Mouse (Mus musculus): ENCODE measurements around the gene Gh. TPM values are rescaled to one million over a fixed set of nuclear protein-coding genes. Genes with fewer than 3 reads are reported as not detected.
A peak's percentile ranks its signal among the peaks of the same experiment; 100 is the strongest.
"Not testable (repeated sequence)": the region's sequence is repeated elsewhere in the genome, so short reads cannot be mapped to it uniquely, and the experiment has no call there.

Gh gene
- polyA plus RNA-seq (2014; fragmentation: Nextera tagmentation; extraction: Ambion mirVana), result not detected in 2 replicates

DNA sequence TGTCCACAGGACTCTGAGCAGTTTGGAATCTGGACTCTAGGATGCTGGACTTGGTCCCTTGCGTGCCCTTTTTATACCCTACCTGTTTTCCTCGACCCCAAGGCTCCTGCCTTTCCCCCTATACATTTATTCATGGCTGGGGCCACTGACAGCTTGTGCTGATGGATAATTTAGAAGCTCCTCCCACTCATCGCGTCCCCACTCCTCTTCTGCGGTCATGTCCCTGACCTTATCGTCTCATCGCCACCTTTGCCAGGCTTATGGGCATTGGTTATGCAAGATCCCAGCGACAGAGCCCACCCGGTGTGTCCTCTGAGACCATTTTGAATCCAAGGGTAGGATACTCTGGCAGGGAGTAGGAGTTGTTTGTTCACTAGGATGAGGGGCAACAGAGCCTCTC, at the start of gene Gh:
Gene Gh, minus strand, starts transcription at position 101 of the 400 bp plus-strand sequence.
- Histone ChIP-seq H3K4me2 (ENCODE audit: low read depth, low read length) (no peak within 1 kb of the TSS), H3K4me1 (ENCODE audit: control insufficient read depth, insufficient read depth, low read length) (no peaks in the 10 kb centered on the region), H3K9ac (ENCODE audit: low read depth, low read length) (no peak within 1 kb of the TSS), H3K27me3 (replicated peaks; ENCODE audit: control insufficient read depth, insufficient read depth, low read length) (no peaks in the 10 kb centered on the region), H3K4me3 (ENCODE audit: low read depth, low read length) (no peak within 1 kb of the TSS), H3K9me3 (ENCODE audit: control insufficient read depth, low read length) (no peaks in the 10 kb centered on the region), H3K27ac (replicated peaks; ENCODE audit: low read depth, low read length) (no peak within 1 kb of the TSS), H3K36me3 (ENCODE audit: control insufficient read depth, insufficient read depth, low read length) (no peaks in the 10 kb centered on the region)
- DNase-seq (ENCODE audit: low spot score), result no peak
- ATAC-seq (ENCODE audit: low read depth), result no peak
- 83% methylated on average over 9 of the region's 9 CpGs for WGBS

DNA sequence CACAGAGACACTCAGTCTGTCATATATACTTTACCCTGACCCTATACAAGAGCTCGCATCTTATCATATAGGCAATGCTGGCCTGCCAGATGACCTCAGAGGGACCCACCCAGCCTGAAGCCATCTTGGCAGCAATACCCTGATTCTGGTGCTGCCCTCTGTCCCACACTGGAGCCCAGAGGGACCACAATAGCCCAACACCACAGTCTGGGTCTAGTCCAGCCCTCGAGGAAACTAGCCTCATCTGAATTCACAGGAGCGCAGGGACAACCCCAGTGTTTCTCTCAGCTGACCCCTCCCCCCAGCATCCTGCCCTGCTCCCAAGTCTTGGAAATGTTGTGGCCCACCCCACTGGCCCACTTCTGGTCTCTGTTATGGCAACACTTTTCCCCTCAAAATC, 49.6 kb upstream of the Gh start:
- DNase-seq (ENCODE audit: low spot score) (no peak), ATAC-seq (ENCODE audit: low read depth) (no peak)
- H3K4me2 ChIP-seq (ENCODE audit: low read depth, low read length), result no peak overlapping the region
- no peaks in the 10 kb centered on the region for H3K4me1 ChIP-seq (ENCODE audit: control insufficient read depth, insufficient read depth, low read length)
- no peak overlapping the region for H3K4me3 ChIP-seq (ENCODE audit: low read depth, low read length)
- no peaks in the 10 kb centered on the region for H3K9me3 ChIP-seq (ENCODE audit: control insufficient read depth, low read length)
- H3K27me3 ChIP-seq (replicated peaks; ENCODE audit: control insufficient read depth, insufficient read depth, low read length), result no peaks in the 10 kb centered on the region
- no peak overlapping the region for H3K9ac ChIP-seq (ENCODE audit: low read depth, low read length)
- no peaks in the 10 kb centered on the region for H3K36me3 ChIP-seq (ENCODE audit: control insufficient read depth, insufficient read depth, low read length)
- 43% methylated on average over 3 of the region's 3 CpGs for WGBS
- no peak overlapping the region for H3K27ac ChIP-seq (replicated peaks; ENCODE audit: low read depth, low read length)

- DNase-seq (ENCODE audit: low spot score), result no peak
- Histone ChIP-seq H3K36me3 (ENCODE audit: control insufficient read depth, insufficient read depth, low read length) (no peaks in the 10 kb centered on the region), H3K9ac (ENCODE audit: low read depth, low read length) (no peak overlapping the region), H3K4me2 (ENCODE audit: low read depth, low read length) (no peak overlapping the region), H3K4me3 (ENCODE audit: low read depth, low read length) (no peak overlapping the region), H3K27me3 (replicated peaks; ENCODE audit: control insufficient read depth, insufficient read depth, low read length) (no peaks in the 10 kb centered on the region), H3K9me3 (ENCODE audit: control insufficient read depth, low read length) (no peaks in the 10 kb centered on the region), H3K4me1 (ENCODE audit: control insufficient read depth, insufficient read depth, low read length) (no peaks in the 10 kb centered on the region), H3K27ac (replicated peaks; ENCODE audit: low read depth, low read length) (no peak overlapping the region)
- ATAC-seq (ENCODE audit: low read depth), result no peak
- WGBS, result 40% methylated on average over 5 of the region's 5 CpGs
These were observed 49.2 kb upstream of the Gh start for GRCm38 (mm10) chr11:106350853-106351252.

DNA sequence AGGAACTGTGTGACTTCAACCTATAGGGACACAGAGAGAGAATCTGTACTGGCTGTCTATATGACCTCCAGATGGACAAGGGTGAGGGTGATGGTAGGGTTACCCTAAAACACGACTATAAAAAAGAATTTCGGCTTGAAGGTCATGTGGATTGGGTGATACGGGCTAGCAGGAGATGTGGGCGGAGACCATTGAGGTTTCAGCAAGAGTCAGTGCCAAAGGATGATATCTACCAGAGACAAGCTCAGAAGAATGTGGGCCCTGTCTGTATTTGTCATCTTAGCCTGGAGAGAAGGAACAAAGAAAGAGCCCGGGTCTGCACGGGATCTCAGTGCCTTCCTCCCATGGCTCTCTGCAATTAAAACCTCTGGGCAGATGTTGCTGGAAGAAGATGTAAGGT, 48.1 kb upstream of the Gh start:
- ATAC-seq (ENCODE audit: low read depth), result no peak
- WGBS, result 88% methylated on average over 6 of the region's 6 CpGs
- no peaks in the 10 kb centered on the region for H3K36me3 ChIP-seq (ENCODE audit: control insufficient read depth, insufficient read depth, low read length)
- H3K4me2 ChIP-seq (ENCODE audit: low read depth, low read length), result no peak overlapping the region
- no peaks in the 10 kb centered on the region for H3K4me1 ChIP-seq (ENCODE audit: control insufficient read depth, insufficient read depth, low read length)
- no peak for DNase-seq (ENCODE audit: low spot score)
- no peaks in the 10 kb centered on the region for H3K27me3 ChIP-seq (replicated peaks; ENCODE audit: control insufficient read depth, insufficient read depth, low read length)
- H3K27ac ChIP-seq (replicated peaks; ENCODE audit: low read depth, low read length), result no peak overlapping the region
- no peak overlapping the region for H3K4me3 ChIP-seq (ENCODE audit: low read depth, low read length)
- H3K9me3 ChIP-seq (ENCODE audit: control insufficient read depth, low read length), result no peaks in the 10 kb centered on the region
- H3K9ac ChIP-seq (ENCODE audit: low read depth, low read length), result no peak overlapping the region

DNA sequence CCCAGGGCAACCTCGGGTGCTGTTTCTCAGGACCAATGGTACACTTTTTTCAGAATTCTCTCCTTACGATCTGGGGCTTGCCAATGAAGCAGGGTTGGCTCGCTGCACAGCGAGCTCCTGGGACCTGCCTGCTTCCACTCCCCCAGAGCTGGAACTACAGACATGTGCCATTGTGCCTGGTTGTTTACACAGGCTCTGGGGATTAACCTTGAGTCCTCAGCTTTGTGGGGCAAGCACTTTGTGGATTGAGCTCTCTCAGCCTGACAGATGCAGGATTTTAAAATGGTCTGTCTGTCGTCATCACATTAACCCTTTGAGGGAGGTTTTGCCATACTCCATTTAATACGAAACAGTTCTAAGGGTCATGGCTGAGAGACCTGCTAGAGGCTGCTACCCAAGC, 43.2 kb upstream of the Gh start:
- Histone ChIP-seq H3K4me2 (ENCODE audit: low read depth, low read length) (no peak overlapping the region), H3K36me3 (ENCODE audit: control insufficient read depth, insufficient read depth, low read length) (no peaks in the 10 kb centered on the region), H3K4me1 (ENCODE audit: control insufficient read depth, insufficient read depth, low read length) (no peaks in the 10 kb centered on the region), H3K9me3 (ENCODE audit: control insufficient read depth, low read length) (no peaks in the 10 kb centered on the region), H3K4me3 (ENCODE audit: low read depth, low read length) (no peak overlapping the region), H3K9ac (ENCODE audit: low read depth, low read length) (no peak overlapping the region), H3K27me3 (replicated peaks; ENCODE audit: control insufficient read depth, insufficient read depth, low read length) (no peaks in the 10 kb centered on the region), H3K27ac (replicated peaks; ENCODE audit: low read depth, low read length) (no peak overlapping the region)
- whole genome bisulfite sequencing, result 45% methylated on average over 5 of the region's 6 CpGs
- DNase-seq (ENCODE audit: low spot score) (peak; percentile 48), ATAC-seq (ENCODE audit: low read depth) (no peak)

DNA sequence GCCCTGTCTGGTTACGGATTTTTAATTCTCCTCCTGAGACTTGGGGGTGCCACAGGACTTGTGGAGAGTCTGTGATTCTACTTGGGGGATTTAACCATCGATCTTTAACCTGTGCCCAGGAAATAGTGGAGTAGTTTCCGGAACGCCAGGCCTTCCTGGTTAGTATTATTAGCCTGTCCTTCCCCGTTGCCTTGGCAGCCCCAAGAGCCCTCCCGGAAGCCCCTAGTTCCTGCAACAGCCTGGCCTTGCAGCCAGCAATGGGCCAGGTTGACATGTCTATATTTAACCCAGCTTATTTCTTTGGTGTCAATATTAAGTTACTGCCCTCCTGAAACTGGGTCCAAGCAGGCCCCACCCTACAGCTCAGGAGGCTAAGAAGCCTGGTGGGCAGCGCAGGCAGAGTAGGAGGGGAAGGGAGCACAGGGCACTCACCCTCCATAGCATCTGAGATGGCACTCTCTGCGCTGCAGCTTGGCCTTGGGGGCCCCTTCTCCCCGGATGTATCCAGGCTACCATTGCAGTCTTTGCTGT, 39.4 kb upstream of the Gh start:
- Histone ChIP-seq H3K4me2 (ENCODE audit: low read depth, low read length) (no peak overlapping the region), H3K4me1 (ENCODE audit: control insufficient read depth, insufficient read depth, low read length) (no peaks in the 10 kb centered on the region), H3K27ac (replicated peaks; ENCODE audit: low read depth, low read length) (no peak overlapping the region), H3K27me3 (replicated peaks; ENCODE audit: control insufficient read depth, insufficient read depth, low read length) (no peaks in the 10 kb centered on the region), H3K9me3 (ENCODE audit: control insufficient read depth, low read length) (no peaks in the 10 kb centered on the region), H3K36me3 (ENCODE audit: control insufficient read depth, insufficient read depth, low read length) (no peaks in the 10 kb centered on the region), H3K9ac (ENCODE audit: low read depth, low read length) (no peak overlapping the region), H3K4me3 (ENCODE audit: low read depth, low read length) (no peak overlapping the region)
- ATAC-seq (ENCODE audit: low read depth), result no peak
- 82% methylated on average over 9 of the region's 9 CpGs for WGBS
- DNase-seq (ENCODE audit: low spot score), result no peak

GRCm38 (mm10) chr11:106339323-106339722, 37.7 kb upstream of the Gh start:
- not testable (repeated sequence) for H3K9ac ChIP-seq (ENCODE audit: low read depth, low read length); H3K4me2 ChIP-seq (ENCODE audit: low read depth, low read length); H3K4me3 ChIP-seq (ENCODE audit: low read depth, low read length); H3K27ac ChIP-seq (replicated peaks; ENCODE audit: low read depth, low read length); H3K4me1 ChIP-seq (ENCODE audit: control insufficient read depth, insufficient read depth, low read length); H3K36me3 ChIP-seq (ENCODE audit: control insufficient read depth, insufficient read depth, low read length); ATAC-seq (ENCODE audit: low read depth); H3K9me3 ChIP-seq (ENCODE audit: control insufficient read depth, low read length); H3K27me3 ChIP-seq (replicated peaks; ENCODE audit: control insufficient read depth, insufficient read depth, low read length)
- WGBS, result 85% methylated on average over 4 of the region's 4 CpGs
- DNase-seq (ENCODE audit: low spot score), result peak; percentile 38

DNA sequence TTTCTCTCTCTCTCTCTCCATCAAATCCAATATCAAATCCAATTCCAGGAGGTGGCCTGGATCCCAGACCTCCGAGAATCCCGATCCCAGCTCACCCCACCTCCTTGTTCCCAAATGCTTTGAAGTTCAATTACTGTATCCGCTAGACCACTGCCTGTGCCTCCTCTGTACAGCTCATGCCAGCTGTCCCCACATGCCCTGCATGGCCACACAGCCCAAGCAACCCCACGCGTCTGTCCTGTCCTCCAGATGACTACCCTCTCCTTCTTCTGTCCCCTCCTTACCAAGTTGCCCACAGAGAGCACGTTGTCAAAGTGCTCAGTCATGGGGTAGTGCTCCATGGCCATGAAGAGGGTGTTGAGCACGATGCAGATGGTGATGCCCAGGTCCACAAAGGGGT, 37.2 kb upstream of the Gh start:
- Histone ChIP-seq H3K4me3 (ENCODE audit: low read depth, low read length) (no peak overlapping the region), H3K9me3 (ENCODE audit: control insufficient read depth, low read length) (no peaks in the 10 kb centered on the region)
- WGBS, result 73% methylated on average over 7 of the region's 7 CpGs

DNA sequence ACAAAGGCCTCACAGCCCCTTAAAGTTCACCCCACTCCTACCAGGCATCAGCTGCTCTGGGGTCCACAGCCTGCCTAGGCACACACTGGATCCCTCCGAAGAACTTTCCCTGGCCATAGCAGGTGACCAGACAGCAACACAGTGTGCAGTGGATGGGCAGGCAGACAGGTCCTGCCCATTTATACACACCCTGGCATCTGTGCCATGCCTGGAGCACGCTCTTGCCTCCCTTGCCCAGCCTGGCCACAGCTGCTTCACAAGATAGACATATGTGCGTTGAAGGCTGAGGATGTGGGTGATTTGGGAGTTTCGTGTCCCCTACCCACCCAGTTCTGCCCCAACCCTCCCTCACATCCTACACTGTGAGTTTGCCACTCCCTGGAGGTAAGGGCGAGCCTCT, 36.4 kb upstream of the Gh start:
- Histone ChIP-seq H3K4me3 (ENCODE audit: low read depth, low read length) (no peak overlapping the region), H3K9me3 (ENCODE audit: control insufficient read depth, low read length) (no peaks in the 10 kb centered on the region), H3K4me2 (ENCODE audit: low read depth, low read length) (no peak overlapping the region), H3K9ac (ENCODE audit: low read depth, low read length) (no peak overlapping the region), H3K36me3 (ENCODE audit: control insufficient read depth, insufficient read depth, low read length) (no peaks in the 10 kb centered on the region), H3K27me3 (replicated peaks; ENCODE audit: control insufficient read depth, insufficient read depth, low read length) (no peaks in the 10 kb centered on the region), H3K4me1 (ENCODE audit: control insufficient read depth, insufficient read depth, low read length) (no peaks in the 10 kb centered on the region), H3K27ac (replicated peaks; ENCODE audit: low read depth, low read length) (no peak overlapping the region)
- 78% methylated on average over 5 of the region's 5 CpGs for WGBS
- DNase-seq (ENCODE audit: low spot score) (no peak), ATAC-seq (ENCODE audit: low read depth) (no peak)

More for the DNA sequence above, 37.2 kb upstream of the Gh start:
- no peaks in the 10 kb centered on the region for H3K4me1 ChIP-seq (ENCODE audit: control insufficient read depth, insufficient read depth, low read length)
- no peaks in the 10 kb centered on the region for H3K36me3 ChIP-seq (ENCODE audit: control insufficient read depth, insufficient read depth, low read length)
- H3K27me3 ChIP-seq (replicated peaks; ENCODE audit: control insufficient read depth, insufficient read depth, low read length), result no peaks in the 10 kb centered on the region
- H3K4me2 ChIP-seq (ENCODE audit: low read depth, low read length), result no peak overlapping the region
- H3K27ac ChIP-seq (replicated peaks; ENCODE audit: low read depth, low read length), result no peak overlapping the region
- no peak for ATAC-seq (ENCODE audit: low read depth)
- no peak for DNase-seq (ENCODE audit: low spot score)
- H3K9ac ChIP-seq (ENCODE audit: low read depth, low read length), result no peak overlapping the region
